Mouse (Mus musculus): ENCODE data around the gene Cela2a.

Cela2a gene

DNA sequence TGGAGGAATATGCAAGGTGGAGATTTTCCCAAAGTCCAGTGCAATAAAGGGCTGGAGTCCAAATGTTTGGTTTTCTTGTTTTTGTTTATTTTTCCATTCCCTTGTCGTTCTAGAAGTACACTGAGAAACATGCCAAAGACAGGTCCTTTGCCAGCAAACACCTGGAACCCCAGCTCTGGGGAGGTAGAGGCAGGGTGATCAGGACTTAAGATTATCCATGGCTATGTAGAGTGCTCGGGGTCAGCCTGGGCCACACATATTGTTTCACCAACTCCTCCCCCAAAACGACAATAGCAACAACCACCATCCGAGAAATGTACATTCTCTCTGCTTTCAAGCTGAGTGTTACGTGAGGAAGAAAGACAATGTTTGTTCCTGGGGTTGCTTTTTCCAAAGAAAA, at the start of gene Cela2a:
Cela2a (minus strand) TSS at position 101 of the 400 bp plus-strand sequence.
- no peak for DNase-seq (ENCODE audit: low read depth, low spot score)

DNA sequence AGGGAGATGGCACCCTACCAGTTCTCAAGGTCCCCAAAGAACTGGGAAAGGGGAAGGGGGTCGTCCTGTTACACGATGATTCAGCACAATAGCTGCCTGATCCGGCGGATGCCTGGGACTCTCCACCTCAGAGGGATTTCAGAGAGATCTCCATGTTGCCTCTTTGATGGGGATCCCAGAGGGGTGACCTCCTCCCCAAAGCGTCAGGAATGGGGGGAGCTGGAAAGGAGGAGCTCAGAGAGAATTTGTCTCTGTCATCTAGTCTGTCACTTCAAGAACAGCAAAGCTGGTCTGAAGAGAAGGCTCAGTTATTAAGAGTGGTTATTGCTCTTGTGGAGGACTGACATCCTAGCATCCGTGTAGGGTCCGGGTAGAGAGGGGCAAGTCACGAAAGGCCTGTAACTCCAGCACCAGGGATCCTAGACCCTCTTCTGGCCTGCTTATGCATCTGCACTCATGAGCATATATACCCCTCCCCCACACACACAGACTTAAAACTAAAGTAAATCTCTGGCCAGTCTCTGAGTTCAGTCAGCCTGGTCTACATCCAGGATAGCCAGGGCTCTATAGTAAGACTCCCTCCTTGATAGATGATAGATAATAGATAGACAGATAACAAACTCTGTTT, 49.6 kb upstream of the Cela2a start:
- no peak for DNase-seq (ENCODE audit: low read depth, low spot score)

DNA sequence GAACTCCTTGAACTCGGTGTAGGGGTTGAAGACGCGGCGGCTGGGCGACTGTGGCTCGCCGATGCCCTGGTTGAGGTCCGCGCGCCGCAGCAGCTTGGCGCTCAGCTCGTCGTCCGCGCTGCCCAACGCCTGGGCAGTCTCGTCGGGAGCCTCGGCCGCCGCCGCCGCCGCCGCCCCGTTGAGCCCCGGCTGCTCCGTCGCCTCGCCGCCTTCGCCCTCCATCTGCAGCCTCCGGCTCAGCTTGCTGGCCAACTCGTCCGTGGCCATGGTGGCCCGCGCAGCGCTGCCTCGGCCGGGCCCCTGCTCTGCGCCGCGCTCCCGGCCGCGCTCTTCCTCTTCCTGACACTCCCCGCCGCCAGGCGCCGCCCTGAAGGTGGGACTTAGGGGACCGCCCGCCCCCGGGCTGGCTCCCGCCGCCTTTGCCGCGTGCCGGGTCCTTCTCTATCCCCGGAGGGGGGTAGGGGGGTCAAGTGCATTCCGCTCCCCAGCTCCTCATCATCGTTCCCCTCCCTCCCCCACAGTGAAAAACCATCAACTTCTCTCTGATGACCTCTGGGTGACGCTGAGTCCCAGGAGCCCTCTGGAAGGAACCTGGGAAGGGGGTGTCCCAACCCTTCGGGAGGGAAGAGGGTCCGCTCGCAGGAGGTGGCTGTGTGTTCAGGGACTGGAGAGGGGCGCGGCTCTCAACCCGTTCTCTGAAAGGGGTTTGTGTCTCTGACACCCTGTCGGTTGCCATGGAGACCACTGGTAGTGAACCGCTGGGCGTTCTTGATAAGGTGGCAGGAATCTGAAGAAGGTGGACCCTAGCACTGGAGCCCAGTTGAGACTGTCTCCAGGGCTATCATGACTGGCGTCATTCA, 48.9 kb upstream of the Cela2a start, which contains the start of gene Efhd2:
Efhd2 (minus strand) TSS at position 320 of the 860 bp plus-strand sequence.
- DNase-seq (ENCODE audit: low read depth, low spot score), result peak; percentile 46

DNA sequence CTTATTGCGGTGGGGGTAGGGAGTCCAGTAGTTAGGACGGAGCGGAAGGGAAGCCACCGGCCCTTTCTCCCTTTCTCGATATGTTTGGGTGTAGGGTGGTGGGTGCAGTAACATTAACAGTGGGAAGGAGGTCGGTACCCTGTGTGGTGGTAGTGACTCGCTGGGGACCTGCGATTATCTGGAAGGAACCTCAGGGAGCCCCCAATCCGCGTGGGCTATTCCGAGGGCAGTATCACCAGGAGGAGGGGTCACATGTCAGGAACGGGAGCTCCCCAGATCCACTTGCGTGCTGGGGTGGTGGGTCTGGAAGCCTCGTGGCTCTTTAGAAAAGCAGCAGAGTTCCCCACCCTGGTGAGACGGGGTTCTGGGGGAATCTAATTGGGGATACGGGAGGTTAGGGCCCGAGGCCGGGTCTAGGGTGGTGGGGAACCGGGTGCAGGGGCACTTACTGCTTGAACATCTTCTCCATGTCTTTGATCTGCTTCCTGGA, 48.2 kb upstream of the Cela2a start:
- no peak for DNase-seq (ENCODE audit: low read depth, low spot score)

DNA sequence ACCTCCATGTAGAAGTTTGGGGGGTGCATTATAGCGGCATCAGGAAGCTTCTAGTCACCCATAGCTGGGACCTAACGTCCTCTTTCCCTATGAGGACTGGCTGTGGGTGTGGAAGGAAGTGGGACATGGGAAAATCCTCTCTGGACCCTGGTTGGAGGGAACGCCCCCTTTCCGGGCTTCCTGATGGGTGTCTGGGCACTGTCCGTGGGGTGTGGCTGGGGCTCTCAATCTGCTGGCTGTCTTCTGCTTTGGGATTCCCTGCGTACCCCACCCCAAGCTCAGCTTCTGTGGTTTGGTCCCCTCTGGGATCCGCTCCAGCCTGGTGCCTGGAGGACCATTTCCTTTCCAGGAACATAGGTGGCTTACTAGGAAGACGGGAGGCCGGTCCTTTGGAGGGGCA, 47.0 kb upstream of the Cela2a start:
- no peak for DNase-seq (ENCODE audit: low read depth, low spot score)

DNA sequence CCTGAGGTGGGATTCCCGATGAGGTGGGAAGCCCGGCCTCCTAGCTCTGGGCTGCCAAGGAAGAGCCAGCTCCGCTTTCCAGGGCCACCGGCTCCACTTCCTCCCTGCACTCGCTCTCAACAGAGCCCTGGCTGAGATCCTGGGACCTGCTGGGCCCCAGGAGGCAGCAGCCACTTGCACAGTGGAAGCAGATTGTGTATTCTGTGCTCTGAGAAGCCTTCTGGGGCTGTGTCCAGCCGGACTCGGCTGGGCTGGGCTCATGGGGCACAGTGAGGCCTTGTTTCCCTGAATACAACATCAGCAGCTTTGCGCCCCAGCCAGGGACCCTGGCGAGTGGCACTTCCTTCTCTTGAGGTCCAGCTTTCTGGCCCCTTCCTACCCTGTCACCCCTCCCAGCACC, 45.9 kb upstream of the Cela2a start:
- no peak for DNase-seq (ENCODE audit: low read depth, low spot score)

DNA sequence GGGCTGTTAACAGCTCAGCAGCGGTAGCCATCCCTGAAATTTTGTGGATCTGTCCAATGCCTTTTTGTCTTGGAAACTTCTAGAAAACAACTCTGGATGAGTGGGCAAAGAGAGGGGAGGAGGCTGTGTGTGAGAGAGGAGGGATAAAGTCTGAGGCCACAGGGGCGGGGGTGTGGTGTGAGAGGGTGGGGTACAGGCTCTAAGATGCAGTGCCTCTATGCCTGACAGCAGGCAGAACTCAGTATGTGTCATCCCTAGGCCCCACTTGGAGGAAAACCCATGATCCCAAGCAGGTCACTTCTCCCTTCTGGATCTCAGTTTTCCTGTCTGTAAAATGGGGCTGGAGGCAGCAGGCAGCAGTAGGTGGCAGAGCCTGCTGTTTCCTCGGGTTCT, 45.4 kb upstream of the Cela2a start:
- DNase-seq (ENCODE audit: low read depth, low spot score), result no peak

DNA sequence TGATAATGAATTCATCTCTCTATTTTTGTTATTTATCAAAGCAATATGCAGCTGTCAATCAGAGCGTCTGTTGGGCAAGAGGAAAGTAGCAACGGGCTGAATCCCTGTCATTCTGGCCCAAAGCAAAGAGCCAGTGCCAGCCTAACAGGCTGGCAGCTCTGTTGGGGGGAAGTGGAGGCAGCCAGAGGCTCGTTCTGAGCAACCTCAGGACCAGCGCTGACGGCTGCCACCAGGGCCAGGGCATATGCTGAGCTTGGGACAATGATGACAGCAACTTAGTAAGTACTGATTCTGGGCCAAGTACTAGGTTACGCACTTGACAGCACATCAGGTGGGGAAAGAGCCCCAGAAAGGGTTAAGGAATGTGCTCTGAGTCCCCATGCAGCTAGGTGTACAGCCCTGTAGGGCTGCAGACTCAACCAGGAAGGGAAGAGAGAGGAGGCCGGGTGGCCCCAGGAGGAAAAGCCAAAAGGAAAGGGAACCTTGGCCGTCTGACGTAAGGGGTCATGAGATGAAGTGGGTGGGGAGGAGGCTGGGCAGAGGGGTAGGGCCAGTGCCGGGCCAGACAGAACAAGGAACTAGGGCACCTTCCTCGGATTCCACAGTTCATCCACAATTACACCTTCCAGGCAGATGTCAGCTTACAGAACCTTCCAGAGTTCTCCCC, 44.8 kb upstream of the Cela2a start:
- no peak for DNase-seq (ENCODE audit: low read depth, low spot score)

DNA sequence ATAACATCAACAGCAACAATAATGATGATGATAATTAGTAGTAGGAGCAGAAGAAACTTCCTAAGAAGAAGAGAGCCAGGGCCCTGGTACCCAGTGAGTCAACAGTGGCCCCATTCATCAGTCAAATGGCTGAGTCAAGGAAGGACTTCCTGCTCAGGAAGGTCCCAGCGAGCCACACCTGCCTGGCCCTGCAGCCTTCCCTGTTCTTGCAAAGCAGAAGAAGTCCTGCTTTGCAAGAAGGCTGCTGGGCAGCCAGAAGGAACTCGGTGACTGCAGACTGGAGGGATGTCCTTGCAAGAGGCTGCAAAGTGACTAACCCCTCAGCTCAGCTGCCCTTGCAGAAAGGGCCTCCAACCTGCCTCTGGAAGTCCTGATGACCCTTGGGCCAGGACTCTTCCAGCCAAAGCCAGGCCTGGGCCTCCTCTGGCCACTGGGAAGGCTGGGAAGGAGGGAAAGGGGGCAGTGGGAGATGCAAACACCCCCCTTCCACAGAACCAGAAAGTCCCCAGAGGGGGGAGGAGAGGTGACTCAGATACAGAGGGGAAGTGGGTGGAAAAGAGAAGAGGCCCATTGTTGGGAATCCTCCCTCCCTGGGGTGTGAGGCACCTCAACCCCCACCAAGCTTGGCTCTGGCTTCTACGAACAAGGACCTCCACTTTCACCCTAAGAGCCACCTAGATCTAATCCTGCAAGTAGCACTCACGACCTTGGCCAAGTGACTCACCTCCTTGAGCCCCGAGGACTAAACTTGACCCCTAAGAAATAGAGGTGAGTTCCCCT, 43.7 kb upstream of the Cela2a start:
- DNase-seq (ENCODE audit: low read depth, low spot score), result no peak

DNA sequence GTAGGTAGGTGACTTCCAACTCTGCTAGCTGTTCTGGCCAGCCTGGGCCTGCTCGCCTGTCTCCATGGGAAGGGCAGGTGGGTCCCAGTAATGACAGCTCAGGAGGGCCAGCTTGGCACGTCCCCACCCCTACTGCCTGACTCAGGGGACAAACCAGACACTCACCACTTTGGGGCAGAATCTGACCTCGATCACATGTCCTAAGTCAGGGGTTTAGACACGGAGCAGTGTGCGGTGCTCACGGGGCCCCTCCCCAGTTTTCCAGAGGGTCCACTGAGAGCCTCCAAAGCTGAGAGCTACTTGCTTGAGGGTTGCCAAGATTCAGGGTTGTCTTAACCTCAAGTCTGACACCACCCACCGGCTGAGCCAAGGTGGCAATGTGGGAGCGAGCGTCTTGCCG, 42.1 kb upstream of the Cela2a start:
- DNase-seq (ENCODE audit: low read depth, low spot score), result no peak

DNA sequence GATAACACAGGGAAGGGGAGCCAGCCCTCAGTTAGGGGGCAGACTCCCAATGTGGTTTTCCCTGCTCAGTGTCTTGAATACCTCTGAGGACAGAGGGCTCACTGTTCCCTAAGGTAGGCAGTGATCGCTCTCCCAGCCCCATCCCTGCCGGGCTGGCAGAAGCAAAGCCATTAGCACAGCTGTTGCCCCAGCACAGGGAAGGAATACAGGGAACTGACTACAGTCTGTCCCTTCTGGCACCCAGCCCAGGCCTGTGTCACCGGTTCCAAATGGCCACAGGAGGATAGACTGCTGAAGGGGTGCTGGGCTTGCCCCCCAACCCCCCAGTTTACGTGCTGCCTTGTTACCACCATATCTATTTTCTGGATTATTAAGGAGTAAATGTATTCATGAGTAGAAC, 41.5 kb upstream of the Cela2a start:
- no peak for DNase-seq (ENCODE audit: low read depth, low spot score)

DNA sequence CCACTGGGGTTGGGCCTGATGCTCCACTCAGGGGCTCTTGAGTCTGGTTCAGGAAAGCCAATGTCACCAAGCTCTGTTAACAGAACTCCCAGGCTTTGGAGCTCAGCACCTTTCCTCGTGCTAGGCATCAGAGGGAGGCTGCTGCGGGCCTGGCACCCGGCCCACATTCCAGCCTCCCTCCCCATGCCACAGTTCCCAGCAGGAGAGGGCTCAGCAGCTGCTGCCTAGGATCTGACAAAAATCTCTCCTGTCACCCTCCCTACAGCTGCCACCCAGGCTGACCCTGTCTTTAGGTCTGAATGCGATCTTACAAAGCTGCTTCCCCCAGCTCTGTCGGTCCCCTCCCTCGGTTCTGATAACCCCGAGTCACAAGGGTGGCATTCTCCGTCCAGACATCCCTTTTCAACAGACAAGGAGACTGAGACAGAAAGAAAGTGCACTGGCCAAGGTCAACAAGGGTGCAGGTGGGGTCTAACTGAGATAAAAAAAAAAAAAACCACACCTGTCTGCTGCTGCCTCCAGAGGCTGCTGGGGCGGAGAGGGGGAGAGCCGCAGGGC, 41.1 kb upstream of the Cela2a start:
- no peak for DNase-seq (ENCODE audit: low read depth, low spot score)

DNA sequence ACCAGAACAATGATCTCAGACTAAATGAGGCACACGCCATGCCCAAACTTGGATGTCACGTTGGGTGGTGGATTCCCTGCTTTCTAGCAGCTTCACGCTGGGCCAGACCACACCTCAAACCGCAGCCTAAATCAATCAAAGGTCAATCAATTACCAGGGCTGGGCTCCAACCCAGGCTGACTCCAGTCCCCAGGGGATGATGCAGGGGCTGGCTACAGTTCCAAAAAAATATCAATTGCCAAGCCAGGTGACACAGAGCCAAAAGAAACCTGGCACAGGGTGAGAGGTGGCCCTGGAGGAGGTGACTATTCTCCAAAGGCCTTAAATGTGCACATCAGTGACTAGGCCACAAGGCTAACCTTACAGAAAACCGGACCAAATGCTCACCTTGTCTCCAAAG, 39.6 kb upstream of the Cela2a start:
- no peak for DNase-seq (ENCODE audit: low read depth, low spot score)

DNA sequence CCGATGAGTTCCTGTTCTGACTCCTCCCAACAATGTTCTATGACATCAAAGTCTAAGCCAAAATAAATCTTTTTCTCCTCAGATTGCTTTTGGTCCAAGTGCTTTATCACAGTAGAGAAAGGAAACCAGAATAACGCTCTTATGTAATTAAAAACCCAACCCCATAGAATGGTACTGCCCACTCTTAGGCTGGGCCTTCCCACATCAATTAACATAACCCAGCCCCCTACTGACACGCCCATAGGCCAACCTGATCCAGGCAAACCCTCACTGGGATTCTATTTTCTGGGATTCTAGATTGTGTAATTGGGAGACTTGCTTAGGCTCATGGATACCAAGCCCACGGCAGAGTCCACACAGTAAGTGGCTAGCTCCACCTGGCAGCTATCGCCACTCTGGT, 39.0 kb upstream of the Cela2a start:
- DNase-seq (ENCODE audit: low read depth, low spot score), result no peak

DNA sequence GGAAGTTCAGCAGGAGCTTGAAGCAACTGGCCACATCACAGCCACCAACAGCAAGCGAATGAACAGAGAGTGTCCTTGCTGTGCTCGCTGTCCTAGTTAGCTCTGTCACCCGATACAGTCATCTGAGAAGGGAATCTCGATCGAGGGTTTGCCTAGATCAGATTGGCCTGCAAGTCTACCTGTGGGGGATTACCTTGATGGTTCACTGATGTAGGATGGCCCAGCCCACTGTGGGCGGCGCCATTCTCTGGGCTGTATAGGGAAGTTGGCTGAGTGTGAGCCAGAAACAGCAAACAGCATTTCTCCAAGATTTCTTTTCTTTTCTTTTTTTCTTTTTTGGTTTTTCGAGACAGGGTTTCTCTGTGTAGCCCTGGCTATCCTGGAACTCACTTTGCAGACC, 38.5 kb upstream of the Cela2a start:
- DNase-seq (ENCODE audit: low read depth, low spot score), result no peak

DNA sequence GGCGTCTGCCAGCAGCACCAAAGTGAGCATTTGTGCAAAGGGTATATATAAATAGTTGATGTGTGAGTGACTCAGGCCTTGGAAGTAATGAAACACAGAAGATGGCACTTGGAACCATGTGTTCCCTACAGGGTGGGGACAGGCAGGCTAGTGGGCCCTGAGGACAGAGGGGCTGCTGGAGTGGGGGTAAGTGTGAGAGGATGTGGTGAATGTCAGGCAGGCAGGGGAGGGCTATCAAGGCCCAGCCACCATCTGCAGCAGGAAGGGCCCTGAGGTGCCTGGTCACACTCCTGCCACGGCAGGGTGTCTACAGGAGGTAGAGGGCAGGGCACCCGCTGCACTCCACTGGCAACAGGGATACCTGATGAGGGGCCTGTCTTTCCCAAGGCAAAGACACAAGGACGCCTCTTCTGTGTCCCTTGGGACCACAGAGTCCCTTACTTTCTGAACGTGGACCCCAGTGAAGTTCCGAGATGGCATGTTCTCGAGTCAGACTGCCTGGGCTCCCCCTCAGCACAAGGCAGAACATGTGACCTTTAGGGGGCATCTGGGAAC, 37.8 kb upstream of the Cela2a start:
- DNase-seq (ENCODE audit: low read depth, low spot score), result no peak

DNA sequence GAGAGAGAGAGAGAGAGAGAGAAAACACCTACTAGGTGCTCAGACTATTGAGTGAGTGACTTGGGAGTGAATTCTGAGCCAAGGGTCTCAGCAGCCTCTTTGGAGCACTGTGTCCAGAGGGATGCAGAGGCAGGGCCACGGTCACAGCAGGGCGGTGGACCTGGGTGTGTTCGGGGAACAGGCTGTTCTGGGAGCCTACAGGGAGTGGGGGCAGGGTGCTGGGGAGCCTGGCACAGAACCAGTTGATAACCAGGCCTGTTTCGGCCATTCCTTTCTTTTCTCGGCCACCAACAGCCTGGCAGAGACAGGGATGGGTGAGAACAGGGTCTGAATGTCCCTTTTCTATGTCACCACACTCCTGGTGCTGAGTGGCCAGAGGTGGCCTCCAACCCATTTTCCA, 36.9 kb upstream of the Cela2a start:
- no peak for DNase-seq (ENCODE audit: low read depth, low spot score)

DNA sequence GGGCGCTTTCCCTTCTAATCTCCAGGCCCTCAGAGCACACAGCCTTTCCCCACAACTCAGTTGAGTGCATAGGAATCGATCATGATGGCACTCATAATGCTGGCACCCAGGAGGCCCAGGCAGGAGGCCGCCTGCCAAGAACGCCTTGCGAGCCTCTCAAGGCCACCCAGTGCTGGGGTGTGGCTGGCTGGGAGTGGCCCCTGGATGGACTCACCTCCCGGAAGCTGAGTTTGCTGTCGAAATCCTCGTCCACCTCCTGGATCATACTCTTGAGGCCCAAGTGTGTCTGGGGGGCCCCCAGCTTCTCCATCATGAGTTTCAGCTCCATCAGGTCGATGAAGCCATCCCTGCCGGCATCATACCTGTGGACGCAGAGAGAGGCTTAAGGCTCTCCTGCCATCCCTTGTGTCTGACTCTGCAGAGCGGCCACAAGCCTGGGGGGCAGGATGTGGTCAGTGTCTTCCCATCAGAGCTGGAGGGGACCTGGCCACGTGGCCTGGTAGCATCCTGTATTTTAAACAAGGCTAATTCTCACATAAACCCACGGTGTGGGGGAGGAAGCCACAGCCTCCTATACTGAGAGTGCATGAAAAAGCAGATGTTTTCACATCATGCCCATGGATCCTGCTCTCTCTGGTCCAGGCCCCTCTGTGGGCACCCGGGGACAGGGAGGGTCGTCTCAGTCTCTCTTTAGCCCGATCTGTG, 35.8 kb upstream of the Cela2a start:
- DNase-seq (ENCODE audit: low read depth, low spot score), result no peak

DNA sequence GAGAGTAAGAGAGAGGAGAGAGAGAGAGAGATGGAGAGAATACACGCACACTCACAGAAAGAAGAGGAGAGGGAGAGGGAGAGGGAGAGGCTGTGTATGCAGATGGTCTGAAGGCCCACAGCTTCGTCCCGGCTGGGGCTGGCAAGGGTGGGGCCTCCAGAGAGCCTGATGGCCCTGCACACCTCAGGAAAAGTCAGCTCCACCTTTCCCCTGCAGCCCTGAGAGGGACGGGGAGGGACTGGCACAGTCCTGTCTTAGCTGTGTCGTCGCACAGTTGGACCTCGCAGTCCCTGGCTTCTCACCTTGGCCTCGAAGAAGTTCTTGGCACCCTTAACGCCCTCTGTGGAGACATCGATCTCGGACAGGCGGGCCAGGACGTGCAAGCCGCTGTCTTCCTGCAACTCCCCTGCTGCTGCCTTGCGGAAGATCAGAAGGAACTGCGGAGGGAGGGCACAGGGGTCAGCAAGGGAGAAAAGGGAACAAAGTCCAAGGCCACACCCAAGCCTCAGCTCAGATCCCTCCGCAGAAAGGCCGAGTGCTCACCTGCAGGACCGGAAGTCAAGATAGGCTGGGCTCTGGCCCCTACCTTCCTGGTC, 34.4 kb upstream of the Cela2a start:
- no peak for DNase-seq (ENCODE audit: low read depth, low spot score)

DNA sequence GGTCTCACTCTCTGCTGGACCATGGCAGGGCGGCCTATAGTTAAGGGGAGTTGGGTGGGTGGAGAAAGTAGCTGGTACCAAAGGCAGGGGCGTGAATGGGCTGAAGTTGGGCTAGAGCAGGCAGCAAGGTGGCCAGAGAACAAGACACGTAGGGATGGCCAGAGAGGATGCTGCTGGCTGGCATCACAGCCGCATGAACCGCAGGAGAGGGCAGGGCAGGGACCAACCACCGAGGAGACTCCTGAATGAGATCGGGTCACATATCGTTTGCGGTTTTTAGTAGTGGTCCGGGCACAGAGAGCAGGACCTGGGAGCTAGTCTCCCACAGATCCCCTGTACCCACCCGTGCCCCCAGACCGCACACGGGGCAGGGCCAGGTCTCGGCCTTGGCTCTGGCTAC, 33.4 kb upstream of the Cela2a start:
- no peak for DNase-seq (ENCODE audit: low read depth, low spot score)

Data from retina, postnatal 7 days (tissue).